In genomic region chr4:70553888-70554287, GRCm38 (mm10) we compare ENCODE assay signal across 25 mouse cellular contexts. TPM values are rescaled to one million over a fixed set of nuclear protein-coding genes. Genes with fewer than 3 reads are reported as not detected.
DNase-seq lines count a peak whose midpoint lies in the region; ATAC-seq lines count a peak whose summit lies in the region.
"Had no signal": no experiment of that assay in that cellular context is flagged by ENCODE, and none has a peak within 500 bp of the region (broad histone marks: within the 10 kb centered on the region; RNA-seq: fewer than 3 reads in every experiment).

No protein-coding gene starts in this region.

- ATAC-seq in frontal cortex, adult (ENCODE audit: low TSS enrichment), result peak; percentile 57
- ATAC-seq: forebrain, embryonic 15.5 days; intestine, embryonic 15.5 days; Patski had no signal

- no peak for DNase-seq in frontal cortex, adult 2 months (ENCODE audit: extremely low spot score in 1 of 2, low spot score in 1 of 2)
- peak; percentile 37 for DNase-seq in ovary, adult 18-20 months (ENCODE audit: low spot score)
- DNase-seq in ovary, postnatal 10 days (ENCODE audit: low spot score), result no peak
- peak; percentile 53 for DNase-seq in adrenal gland, postnatal 10 days
- peak; percentile 64 to 75 for DNase-seq in adrenal gland, postnatal 36 days
- DNase-seq in lung, postnatal 36 days, result no peak
- DNase-seq in kidney, postnatal 10 days, result no peak
- DNase-seq: B cell, adult 2 months; cerebellum, adult 11 months; cerebellum, adult 8-10 months; cerebellum, postnatal 10 days; cerebellum, postnatal 36 days; embryo, embryonic 11 days; gastrocnemius, adult 2 months; gastrocnemius, postnatal 14 days; heart, adult 18-20 months; heart, postnatal 14 days; heart, postnatal 4 days; kidney, adult 11 months had no signal

RNA-seq across cellular contexts. Expression of gene Megf9, which starts 19.1 kb away (rescaled TPM):
- polyA plus RNA-seq in frontal cortex, adult 2 months (2012; rRNA removed), result 32.6 and 35.7 TPM in 2 replicates
- 10 to 100 TPM; 32.3 to 33.5 TPM for total RNA-seq in adrenal gland, postnatal 10 days (2021)
- total RNA-seq in adrenal gland, postnatal 36 days (2021), result 10 to 100 TPM; 26.0 to 43.4 TPM
- total RNA-seq: CH12.LX had no signal
- polyA plus RNA-seq: G1E had no signal

Comparison
In these comparisons a context has a peak if more than half of its experiments do, and no peak if none do; other contexts are left out.
1. DNase-seq: peak in ovary, adult 18-20 months (single experiment), adrenal gland, postnatal 10 days (single experiment) and adrenal gland, postnatal 36 days (2 of 2); none in frontal cortex, adult 2 months (0 of 2), ovary, postnatal 10 days (single experiment), lung, postnatal 36 days (single experiment) and kidney, postnatal 10 days (single experiment).